Mouse (Mus musculus): ENCODE measurements around the gene Fam57a. TPM values are rescaled to one million over a fixed set of nuclear protein-coding genes. Genes with fewer than 3 reads are reported as not detected.
"Not testable (repeated sequence)": the region's sequence is repeated elsewhere in the genome, so short reads cannot be mapped to it uniquely, and the experiment has no call there.

The Fam57a gene
- total RNA-seq, 2 experiments from 2014 or later: 1.4 to 2.0 TPM

DNA sequence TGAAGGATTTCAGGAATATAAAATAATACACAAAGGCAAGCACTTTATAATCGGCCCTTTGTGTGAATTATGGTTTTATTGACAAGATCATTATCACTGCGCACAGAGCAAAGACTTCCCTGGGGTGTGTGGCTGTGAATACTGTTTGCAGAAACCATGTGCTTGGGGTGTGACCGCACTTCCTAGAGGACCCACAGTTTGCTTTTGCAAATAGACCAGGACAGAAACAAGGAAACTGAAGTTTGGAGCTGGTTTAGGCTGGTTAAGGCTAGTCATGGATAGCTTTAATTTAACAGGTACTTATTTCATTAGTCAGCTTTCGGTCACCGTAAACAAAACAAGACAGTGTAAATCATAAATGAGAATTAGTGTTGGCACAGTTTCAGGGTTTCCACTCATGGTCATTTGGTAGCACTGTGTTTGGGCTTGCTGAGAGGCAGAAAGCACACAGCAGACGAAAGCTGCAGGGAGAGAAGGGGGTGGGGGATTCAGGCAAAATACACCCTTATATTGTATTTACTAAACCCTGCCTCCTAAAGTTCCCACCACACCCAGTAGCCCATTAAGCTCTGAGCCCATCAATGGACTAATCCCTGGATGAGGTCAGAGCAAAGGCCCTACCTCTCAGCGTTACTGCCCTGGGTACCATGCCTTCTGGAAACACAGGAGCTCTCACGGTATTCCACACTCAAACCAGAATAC is 17.0 kb downstream of the Fam57a start:
- DNase-seq: no peak
- intact Hi-C loops (cut with DNase I): no loop called here
- Histone ChIP-seq H3K27ac (no peak overlapping the region), H3K4me3 (no peak overlapping the region)
- no peak for TF ChIP-seq CTCF (IDR thresholded peaks at IDR 0.05)

DNA sequence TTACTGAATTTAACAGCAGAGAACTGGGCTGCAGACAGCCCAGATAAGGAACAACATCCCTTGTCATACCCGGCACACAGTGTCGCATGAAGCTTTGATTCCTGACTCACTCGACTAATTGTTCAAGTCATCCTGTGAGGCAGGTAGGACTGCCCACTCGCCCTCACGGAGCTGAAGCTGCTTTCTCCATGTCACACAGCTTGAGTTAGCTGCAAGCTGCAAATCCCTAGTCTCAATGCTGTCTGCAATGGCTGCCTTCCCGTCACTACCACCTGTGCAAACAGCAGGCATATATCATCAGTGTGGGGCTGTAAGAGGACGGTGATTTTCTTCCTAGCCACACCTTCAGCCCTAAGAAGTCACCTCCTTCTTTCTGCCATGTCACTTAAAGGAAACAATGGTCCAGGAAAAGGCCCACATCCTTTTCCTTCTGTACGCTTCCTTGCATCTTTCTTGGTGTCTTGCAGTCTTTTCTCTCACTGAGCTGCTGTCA is 17.6 kb downstream of the Fam57a start:
- intact Hi-C loops (cut with DNase I): no loop called here
- no peak overlapping the region for H3K4me3 ChIP-seq
- DNase-seq: no peak
- no peak for TF ChIP-seq CTCF (IDR thresholded peaks at IDR 0.05)
- no peak overlapping the region for H3K27ac ChIP-seq

DNA sequence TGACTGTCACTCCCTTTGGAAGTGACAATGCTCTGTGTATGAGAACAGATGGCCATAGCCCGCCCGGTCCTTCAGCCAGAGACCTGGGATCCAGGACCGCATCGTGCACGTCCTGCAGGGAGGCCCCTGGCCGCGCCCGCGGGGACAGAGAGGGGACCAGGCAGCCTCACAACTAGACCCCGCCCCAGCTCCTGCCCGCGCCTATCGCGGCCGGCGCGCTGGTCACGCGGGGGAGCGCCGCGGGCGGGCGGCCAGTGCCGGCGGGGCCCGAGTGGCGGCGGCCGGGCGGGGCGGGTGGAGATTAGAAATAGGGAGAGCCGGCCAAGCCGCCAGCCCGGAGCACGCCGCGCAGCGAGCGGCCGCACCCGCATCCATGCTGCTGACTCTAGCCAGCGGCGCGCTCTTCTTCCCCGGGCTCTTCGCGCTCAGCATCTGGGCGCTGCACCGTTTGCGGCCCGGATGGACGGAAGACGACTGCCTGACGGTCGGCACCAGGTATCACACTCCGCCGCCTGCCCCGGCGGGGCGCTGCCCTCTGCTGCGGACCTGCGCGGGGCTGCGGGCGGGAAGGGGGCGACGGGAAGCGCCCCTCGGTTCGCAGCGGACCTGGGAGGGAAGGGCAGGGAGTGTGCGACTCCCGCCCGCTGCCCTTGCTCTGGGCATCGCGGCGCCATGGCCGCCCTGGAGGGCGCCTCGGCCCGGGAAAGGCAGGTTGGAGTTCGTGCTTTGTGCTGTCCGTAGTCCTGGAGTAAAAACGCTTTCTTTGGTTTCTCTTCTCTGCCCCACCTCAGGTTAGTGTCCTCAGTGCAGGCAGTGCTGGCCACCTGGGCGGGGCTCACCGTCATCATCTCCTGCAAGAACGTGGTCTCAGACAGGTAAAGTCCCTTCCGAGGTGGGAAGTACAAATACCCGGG is 22.5 kb downstream of the Fam57a start:
- H3K27ac ChIP-seq: peak overlapping the region; percentile 83
- intact Hi-C loops (cut with DNase I): loop anchor here (2.0 kb wide), 1 partner anchor 21 kb away; no protein-coding TSS in a partner anchor
- peak; percentile 10; the same call in 1 of the 2 replicates for TF ChIP-seq CTCF (IDR thresholded peaks at IDR 0.05)

DNA sequence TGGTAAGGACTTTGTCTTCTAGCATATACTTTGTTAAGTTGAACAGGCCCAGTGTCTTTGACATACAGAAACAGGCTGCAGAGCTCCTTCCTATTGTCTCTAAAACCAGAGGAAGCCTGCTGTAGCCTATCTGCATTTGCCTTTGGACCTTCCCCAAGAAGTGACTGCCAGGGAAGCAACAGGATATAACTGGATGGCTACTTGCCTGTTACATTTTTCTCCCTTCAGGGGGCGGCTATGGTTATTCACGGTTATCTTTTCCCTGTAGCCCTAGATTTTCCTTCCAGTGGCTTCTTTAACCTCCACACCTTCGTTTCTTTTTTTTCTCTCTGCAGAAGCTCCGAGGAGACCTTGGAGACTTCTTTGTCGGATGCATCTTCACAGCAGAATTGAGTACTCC is 27.3 kb downstream of the Fam57a start:
- intact Hi-C loops (cut with DNase I): no loop called here
- Histone ChIP-seq H3K4me3 (no peak overlapping the region), H3K27ac (no peak overlapping the region)
- no peak for DNase-seq
- TF ChIP-seq CTCF (IDR thresholded peaks at IDR 0.05): no peak

More for the DNA sequence above, 22.5 kb downstream of the Fam57a start:
- DNase-seq: peak; percentile 95
- H3K4me3 ChIP-seq: peak overlapping the region; percentile 97

DNA sequence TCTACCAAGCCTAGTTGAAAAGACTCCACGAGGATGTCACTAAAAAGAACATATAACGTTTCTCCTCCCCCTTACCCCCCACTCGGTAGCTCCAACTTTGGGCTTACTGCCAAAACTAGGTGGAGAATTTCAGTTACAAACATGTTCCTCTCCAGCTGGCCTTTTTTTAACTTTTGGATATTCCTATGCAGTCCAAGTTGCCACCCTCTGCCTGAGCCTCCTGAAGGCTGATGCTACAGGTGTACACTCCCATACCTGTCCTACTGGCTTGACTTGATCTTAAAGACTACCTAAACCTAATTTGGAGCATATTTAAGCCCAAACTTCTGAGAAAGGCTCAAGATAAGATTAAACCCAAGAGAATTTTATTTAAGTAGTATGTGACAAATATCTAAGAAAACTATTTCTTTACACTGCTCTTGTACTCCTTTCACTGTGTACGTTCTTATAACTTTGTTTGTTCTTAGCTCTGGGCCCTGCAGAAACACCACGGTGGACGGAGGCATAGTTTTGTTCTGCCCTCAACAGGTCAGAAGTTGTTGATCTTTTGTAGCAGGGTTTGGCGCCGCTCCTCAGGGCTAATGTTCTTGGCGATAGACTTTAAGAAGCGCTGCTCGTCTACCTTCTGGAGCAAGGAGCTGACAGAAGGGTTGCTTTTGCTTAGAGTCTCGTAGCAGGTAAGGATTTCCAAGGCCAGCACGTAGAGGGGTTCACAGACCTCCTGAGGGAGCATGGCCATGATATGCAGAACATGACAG is 30.9 kb downstream of the Fam57a start:
- Histone ChIP-seq H3K27ac (no peak overlapping the region), H3K4me3 (no peak overlapping the region)
- DNase-seq: no peak
- intact Hi-C loops (cut with DNase I): no loop called here
- TF ChIP-seq CTCF (IDR thresholded peaks at IDR 0.05): no peak

DNA sequence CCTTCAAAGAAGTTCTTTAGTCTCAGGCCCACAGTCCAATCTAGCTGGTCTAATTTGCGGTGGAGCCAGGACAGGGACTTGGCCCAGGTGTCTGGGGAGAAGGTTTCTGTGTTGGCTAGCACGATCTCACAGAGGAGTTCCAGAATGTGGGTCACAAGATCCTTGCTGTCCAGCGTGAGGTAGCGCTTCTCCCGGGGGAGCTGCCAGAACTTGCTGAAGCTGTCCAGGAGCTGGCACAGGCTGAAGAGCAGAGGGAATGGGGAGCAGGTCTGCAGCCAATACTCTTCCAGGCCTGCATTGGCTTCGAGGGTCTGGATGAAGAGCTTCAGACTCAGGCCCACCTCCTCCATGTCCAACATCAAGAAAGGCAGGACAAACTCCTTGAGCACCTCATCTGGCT is 32.1 kb downstream of the Fam57a start:
- H3K27ac ChIP-seq: peak overlapping the region; percentile 38; the same call in 1 of the 2 replicates
- peak; percentile 76 for DNase-seq
- H3K4me3 ChIP-seq; intact Hi-C loops (cut with DNase I): not testable (repeated sequence)

DNA sequence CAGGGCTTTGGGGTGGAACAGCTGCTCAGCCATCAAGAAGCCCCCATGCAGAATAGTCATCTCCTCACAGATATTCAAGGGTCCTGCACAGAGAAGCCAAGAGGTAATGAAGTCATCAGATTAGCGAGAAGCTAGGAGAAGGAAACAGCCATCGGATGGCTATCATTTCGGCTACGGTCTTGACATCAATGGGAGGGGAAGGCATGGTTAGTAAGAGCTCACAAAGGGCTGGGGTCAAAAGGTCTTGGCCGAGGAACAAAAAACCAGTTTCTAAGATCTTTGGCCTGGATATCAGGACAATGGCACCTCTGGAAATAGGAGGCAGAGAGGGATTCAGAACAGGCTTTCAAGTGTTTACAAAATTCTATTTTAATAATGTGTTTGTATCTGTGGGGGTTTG is 34.4 kb downstream of the Fam57a start:
- intact Hi-C loops (cut with DNase I): no loop called here

DNA sequence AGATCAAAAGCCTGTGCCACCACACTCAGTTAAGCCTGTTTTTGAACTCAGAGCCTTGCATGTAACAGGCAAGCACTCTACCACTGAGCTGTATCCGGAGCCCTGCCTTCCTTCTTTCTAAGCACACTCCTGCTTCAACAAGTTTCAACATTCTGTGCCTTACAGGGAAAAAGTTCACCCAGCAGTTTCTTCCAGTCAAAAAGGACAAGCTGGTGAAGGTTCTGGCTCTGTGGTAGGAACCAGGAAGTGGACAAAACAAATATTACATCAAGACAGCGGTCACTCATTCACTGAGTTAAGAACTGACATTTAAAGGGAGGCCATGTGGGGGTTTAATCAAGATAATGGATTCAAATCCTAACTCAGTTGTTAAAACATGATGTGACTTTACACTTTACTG is 35.5 kb downstream of the Fam57a start:
- DNase-seq: no peak
- no peak overlapping the region for H3K27ac ChIP-seq
- H3K4me3 ChIP-seq: no peak overlapping the region
- no peak for TF ChIP-seq CTCF (IDR thresholded peaks at IDR 0.05)
- intact Hi-C loops (cut with DNase I): loop anchor here (5.0 kb wide), 1 partner anchor 128 kb away; no protein-coding TSS in a partner anchor

More for the DNA sequence above, 34.4 kb downstream of the Fam57a start:
- TF ChIP-seq CTCF (IDR thresholded peaks at IDR 0.05): no peak
- DNase-seq: no peak
- no peak overlapping the region for H3K27ac ChIP-seq
- no peak overlapping the region for H3K4me3 ChIP-seq

DNA sequence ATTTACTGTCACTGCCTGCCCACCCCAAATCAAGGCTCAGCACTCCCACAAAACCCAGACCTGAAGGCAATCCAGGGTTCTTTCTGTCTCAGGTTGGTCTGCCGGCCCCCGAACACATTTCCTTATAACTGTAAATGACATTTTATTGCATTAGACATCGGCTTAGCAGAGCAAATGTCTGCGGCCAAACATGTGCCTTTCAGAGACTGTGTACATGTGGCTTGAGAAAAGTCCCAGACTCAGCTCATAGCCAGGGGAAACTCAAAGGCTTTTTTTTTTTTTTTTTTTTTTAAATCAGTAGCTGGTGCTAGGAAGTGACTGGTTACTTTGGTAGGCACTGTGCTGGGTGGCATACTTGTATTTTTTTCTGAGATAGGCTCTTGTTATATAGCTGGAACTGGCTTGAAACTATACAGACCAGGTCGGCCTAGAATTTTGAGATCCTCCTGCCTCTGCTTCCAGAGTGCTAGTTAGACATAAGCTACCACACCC is 36.6 kb downstream of the Fam57a start:
- DNase-seq: no peak
- peak overlapping the region; percentile 92 for H3K27ac ChIP-seq
- intact Hi-C loops (cut with DNase I): loop anchor here (2.0 to 5.0 kb wide), 2 partner anchors 35 to 129 kb away; no protein-coding TSS in a partner anchor
- peak overlapping the region; percentile 80; the same call in 1 of the 2 replicates for H3K4me3 ChIP-seq
- no peak for TF ChIP-seq CTCF (IDR thresholded peaks at IDR 0.05)

DNA sequence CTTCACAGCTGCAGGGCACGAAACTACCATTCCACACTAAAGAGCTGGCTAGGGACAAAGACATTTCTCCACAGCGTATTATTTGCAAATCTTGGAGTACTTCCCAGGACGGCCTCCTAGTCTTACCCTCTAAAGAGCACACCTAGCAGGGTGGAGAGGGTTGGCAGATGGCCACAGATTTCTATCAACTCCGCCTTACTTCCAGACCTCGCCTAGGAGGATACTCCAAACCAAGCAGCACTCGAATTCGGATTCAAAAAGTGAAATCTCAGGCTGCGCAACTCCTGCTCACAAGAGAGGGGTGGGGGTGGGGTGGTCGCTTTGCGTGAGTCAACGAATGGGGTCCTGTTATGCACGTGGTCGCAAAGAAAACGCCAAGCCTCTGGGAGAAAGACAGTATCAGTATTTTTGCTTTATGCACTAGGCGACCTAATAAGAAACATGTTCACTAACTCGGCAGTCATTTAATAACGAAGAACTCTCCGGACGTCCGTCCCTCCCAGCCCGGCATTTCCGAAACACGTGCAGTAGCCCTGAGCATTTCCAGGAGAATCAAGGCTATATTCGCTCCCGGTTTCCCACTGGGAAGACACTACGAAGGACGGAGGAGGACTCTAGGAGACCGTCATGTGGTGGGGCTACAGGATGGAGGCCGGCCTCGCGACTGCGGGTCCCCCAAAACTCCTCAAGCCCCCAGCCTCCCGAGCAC is 37.4 kb downstream of the Fam57a start:
- Histone ChIP-seq H3K4me3 (peak overlapping the region; percentile 80), H3K27ac (peak overlapping the region; percentile 92)
- DNase-seq: peak; percentile 35
- TF ChIP-seq CTCF (IDR thresholded peaks at IDR 0.05): no peak
- intact Hi-C loops (cut with DNase I): loop anchor here (2.0 to 5.0 kb wide), 2 partner anchors 36 to 130 kb away; no protein-coding TSS in a partner anchor

DNA sequence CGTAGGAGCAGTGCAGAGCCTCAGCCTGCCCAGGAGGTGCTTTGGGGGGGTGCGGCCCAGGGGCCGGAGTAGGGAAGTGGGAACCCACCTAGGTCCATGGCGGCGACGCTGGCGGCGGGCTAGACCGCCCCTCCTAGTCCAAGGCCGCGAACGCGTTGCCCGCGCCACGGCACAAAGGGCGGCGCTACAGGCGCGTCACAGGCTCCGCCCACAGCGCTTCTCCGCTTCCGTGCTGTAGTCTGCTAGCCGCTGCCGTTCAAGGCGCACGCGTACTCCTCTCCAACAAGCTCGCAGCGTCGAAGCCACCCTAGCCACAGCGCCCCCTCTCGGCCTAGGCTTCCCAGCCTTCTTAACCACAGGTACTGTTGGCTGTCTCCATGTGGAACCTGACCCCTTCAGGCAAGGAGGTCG is 37.9 kb downstream of the Fam57a start, which contains the start of the genes Dbil5 and Gemin4:
TSS of gene Dbil5 (plus strand) at position 219 of the 411 bp plus-strand sequence.
TSS of gene Gemin4 (minus strand) at position 275 of the 411 bp plus-strand sequence.
- DNase-seq: peak; percentile 98
- intact Hi-C loops (cut with DNase I): loop anchor here (2.0 to 5.0 kb wide), 2 partner anchors 37 to 130 kb away; no protein-coding TSS in a partner anchor
- Histone ChIP-seq H3K27ac (peak within 1 kb of the TSS; percentile 92), H3K4me3 (peak within 1 kb of the TSS; percentile 80)
- peak; percentile 96 for TF ChIP-seq CTCF (IDR thresholded peaks at IDR 0.05)
